Mouse (Mus musculus) CD4-positive helper T cell, adult 2 months (primary cell): ENCODE results near the gene Olfr389.

ENCODE experiments used
- DNase-seq: peaks from one replicate; pipeline ENCODE4 v3.0.0-alpha.2; 2012; ENCODE audit warnings: low read depth, missing footprints, low spot score

Olfr389 gene

GRCm38 (mm10) chr11:73780613-73781012 is at the start of gene Olfr389:
Gene Olfr389 (minus strand): TSS chr11:73780713.
- no peak for DNase-seq

GRCm38 (mm10) chr11:73816949-73817348 is 36.4 kb upstream of the Olfr389 start, which contains the start of gene Olfr392:
Gene Olfr392 (minus strand): TSS chr11:73817049.
- no peak for DNase-seq

GRCm38 (mm10) chr11:73802952-73803351 is 22.4 kb upstream of the Olfr389 start, which contains the start of gene Olfr391-ps:
Gene Olfr391-ps (minus strand): TSS chr11:73803052.
- no peak for DNase-seq

DNA sequence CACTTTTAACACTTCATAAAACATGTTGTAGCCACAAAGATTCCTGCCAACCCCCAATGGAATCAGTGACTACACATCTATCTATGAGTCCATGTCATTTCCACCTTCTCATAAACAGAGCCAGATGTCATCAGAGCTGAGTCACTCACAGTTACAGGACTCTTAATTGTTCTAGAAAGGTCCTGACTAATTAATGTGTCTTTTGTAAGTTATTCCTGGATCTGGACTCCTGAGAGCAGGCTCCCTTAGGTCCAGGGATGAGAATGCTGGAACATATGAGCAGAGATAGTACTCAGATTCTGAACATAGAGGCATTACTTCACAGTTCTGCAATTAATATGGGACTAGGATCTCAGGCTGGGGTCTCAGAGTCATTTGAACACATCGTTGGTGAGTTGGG is 2.2 kb upstream of the Olfr389 start, which contains the start of gene Olfr390:
TSS of gene Olfr390 (plus strand) at position 301 of the 400 bp plus-strand sequence.
- DNase-seq = no peak

DNA sequence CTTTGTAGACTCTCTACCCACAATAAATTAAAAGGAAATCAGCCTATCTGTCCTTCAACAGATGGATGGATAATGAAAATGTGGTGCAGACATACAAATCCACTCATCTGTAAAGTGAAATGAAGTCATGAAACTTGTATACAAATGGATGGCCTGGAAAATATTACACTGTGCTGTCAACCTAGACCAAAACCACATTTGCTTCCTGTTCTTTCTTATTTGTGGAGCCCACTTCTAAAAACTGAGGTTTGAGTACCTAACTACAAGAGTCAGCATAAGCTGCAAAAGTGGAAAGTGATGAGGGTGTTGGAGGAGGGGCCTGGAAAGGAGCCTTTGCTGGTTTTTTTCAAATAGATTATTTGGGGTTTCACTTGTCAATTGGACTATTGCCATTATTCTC is 21.4 kb downstream of the Olfr389 start:
- DNase-seq = no peak
